Mouse (Mus musculus): ENCODE measurements around the gene Il11. TPM values are rescaled to one million over a fixed set of nuclear protein-coding genes. Genes with fewer than 3 reads are reported as not detected.

Il11 gene
- polyA plus RNA-seq, 1 experiment: 0.60 TPM

- TF ChIP-seq GATA1 (IDR thresholded peaks at IDR 0.05; ENCODE audit: low read length): peak; percentile 76
Observed at GRCm38 (mm10) chr7:4732968-4733392, 49.7 kb downstream of the Il11 start.

- no peak for TF ChIP-seq GATA1 (IDR thresholded peaks at IDR 0.05; ENCODE audit: low read length)
Observed at GRCm38 (mm10) chr7:4731090-4731489, 51.6 kb downstream of the Il11 start.

GRCm38 (mm10) chr7:4725169-4725568, 57.5 kb downstream of the Il11 start, which contains the start of gene Tmem150b:
TSS of gene Tmem150b (minus strand) at chr7:4725249.
- TF ChIP-seq GATA1 (IDR thresholded peaks at IDR 0.05; ENCODE audit: low read length): no peak

GRCm38 (mm10) chr7:4724359-4724758, 58.3 kb downstream of the Il11 start:
- no peak for TF ChIP-seq GATA1 (IDR thresholded peaks at IDR 0.05; ENCODE audit: low read length)

- no peak for TF ChIP-seq GATA1 (IDR thresholded peaks at IDR 0.05; ENCODE audit: low read length)
Observed at GRCm38 (mm10) chr7:4723508-4723907, 59.2 kb downstream of the Il11 start.

Other genes with a start within 250 kb of the Il11 start
- not detected in 2 replicates for gene Syt5, start 235.3 kb downstream of the Il11 start, polyA plus RNA-seq (2012)
- gene Ptprh, start 178.8 kb downstream of the Il11 start, polyA plus RNA-seq (2012): not detected in 2 replicates
- 2.8 and 3.7 TPM in 2 replicates for gene Tmem86b, start 151.4 kb downstream of the Il11 start, polyA plus RNA-seq (2012)
- 272 and 281 TPM in 2 replicates for gene Ppp6r1, start 123.8 kb downstream of the Il11 start, polyA plus RNA-seq (2012)
- gene Hspbp1, start 97.8 kb downstream of the Il11 start, polyA plus RNA-seq (2012): 234 and 302 TPM in 2 replicates
- gene Brsk1, start 92.3 kb downstream of the Il11 start, polyA plus RNA-seq (2012): not detected in 2 replicates
- gene Tmem150b, start 57.6 kb downstream of the Il11 start, polyA plus RNA-seq (2012): 0.04 TPM in 1 of 2 replicates, not detected in the other
- gene Kmt5c, start 42.7 kb downstream of the Il11 start, polyA plus RNA-seq (2012): 474 and 610 TPM in 2 replicates
- 125 and 159 TPM in 2 replicates for gene Cox6b2, start 29.8 kb downstream of the Il11 start, polyA plus RNA-seq (2012)
- gene Fam71e2, start 11.6 kb downstream of the Il11 start, polyA plus RNA-seq (2012): not detected in 2 replicates
- gene Tmem190, start 78 bp upstream of the Il11 start, polyA plus RNA-seq (2012): 0.12 TPM in 1 of 2 replicates, not detected in the other
- gene Tmem238, start 6.8 kb upstream of the Il11 start, polyA plus RNA-seq (2012): 128 and 187 TPM in 2 replicates
- 12,006 and 12,218 TPM in 2 replicates for gene Rpl28, start 10.0 kb upstream of the Il11 start, polyA plus RNA-seq (2012)
- gene Ube2s, start 29.7 kb upstream of the Il11 start, polyA plus RNA-seq (2012): 434 and 528 TPM in 2 replicates
- not detected in 2 replicates for gene Shisa7, start 61.8 kb upstream of the Il11 start, polyA plus RNA-seq (2012)
- gene Isoc2b, start 87.4 kb upstream of the Il11 start, polyA plus RNA-seq (2012): 11.3 and 13.0 TPM in 2 replicates
- gene Isoc2a, start 94.3 kb upstream of the Il11 start, polyA plus RNA-seq (2012): 10.8 and 31.1 TPM in 2 replicates
- not detected in 2 replicates for gene Gm36210, start 123.7 kb upstream of the Il11 start, polyA plus RNA-seq (2012)
- 57.2 and 60.0 TPM in 2 replicates for gene Zfp628, start 132.4 kb upstream of the Il11 start, polyA plus RNA-seq (2012)
- gene Nat14, start 139.2 kb upstream of the Il11 start, polyA plus RNA-seq (2012): 1.8 TPM in 2 replicates
- 0.05 TPM in 2 replicates for gene Ssc5d, start 142.9 kb upstream of the Il11 start, polyA plus RNA-seq (2012)
- not detected in 2 replicates for gene Sbk2, start 181.5 kb upstream of the Il11 start, polyA plus RNA-seq (2012)
- not detected in 2 replicates for gene Sbk3, start 188.3 kb upstream of the Il11 start, polyA plus RNA-seq (2012)
- gene Zfp579, start 213.3 kb upstream of the Il11 start, polyA plus RNA-seq (2012): 0.04 and 0.05 TPM in 2 replicates
- 56.5 and 78.4 TPM in 2 replicates for gene Zfp524, start 231.6 kb upstream of the Il11 start, polyA plus RNA-seq (2012)
- 91.3 and 107 TPM in 2 replicates for gene Fiz1, start 231.8 kb upstream of the Il11 start, polyA plus RNA-seq (2012)
- 15.3 TPM in 1 of 2 replicates, not detected in the other for gene Gm44973, start 232.6 kb upstream of the Il11 start, polyA plus RNA-seq (2012)
- gene Zfp865, start 237.5 kb upstream of the Il11 start, polyA plus RNA-seq (2012): 146 and 194 TPM in 2 replicates
- gene Ccdc106, start 237.7 kb upstream of the Il11 start, polyA plus RNA-seq (2012): 0.64 and 0.82 TPM in 2 replicates